Mouse (Mus musculus) brain, adult 10 weeks (tissue): ENCODE data around the gene Gm4985. TPM values are rescaled to one million over a fixed set of nuclear protein-coding genes. Genes with fewer than 3 reads are reported as not detected.

Experiments
- polyA plus RNA-seq: library from polyadenylated mRNA; stranded (reverse); fragments of 350-450 nt; fragmentation: Illumina TruSeq; extraction: RNeasy Lipid Tissue Mini Kit (QIAGEN cat#74804); gene quantifications from one replicate; pipeline ENCODE4 v1.2.3, GENCODE M21; 2015; ENCODE audit warnings: low read depth, low replicate concordance

The Gm4985 gene
- polyA plus RNA-seq = not detected

GRCm38 (mm10) chrX:23958834-23959233 lies at the start of gene Gm4985:
Gene Gm4985 (minus strand): TSS chrX:23958934.

Other genes starting within 250 kb of the Gm4985 start
- not detected for gene Gm4907, start 76.4 kb downstream of the Gm4985 start, polyA plus RNA-seq